Mouse (Mus musculus) E14TG2a.4 (cell line): Measurements from ENCODE around the gene Rbm47.

Experiments used
- H3K27me3 ChIP-seq: 2 replicates; pipeline ENCODE4 v1.6.1; 2014; ENCODE audit warnings: low read length, control low read depth; ENCODE audit not compliant: insufficient read depth
- H3K36me3 ChIP-seq: 2 replicates; pipeline ENCODE4 v1.6.1; 2014; ENCODE audit warnings: low read length, control low read depth; ENCODE audit not compliant: insufficient read depth
- H3K4me1 ChIP-seq: replicated peaks from 2 replicates; pipeline ENCODE4 v1.6.1; 2014; ENCODE audit warnings: low read depth, low read length, control low read depth
- H3K4me3 ChIP-seq: replicated peaks from 2 replicates; pipeline ENCODE4 v1.5.1; 2014; ENCODE audit warnings: mild to moderate bottlenecking, low read length
- H3K9me3 ChIP-seq: 2 replicates; pipeline ENCODE4 v1.6.1; 2014; ENCODE audit warnings: low read length, control low read depth
- CTCF ChIP-seq: conservative IDR thresholded peaks from 2 replicates; pipeline ENCODE4 v1.5.1; 2014; ENCODE audit warnings: low read length
- NANOG ChIP-seq: IDR thresholded peaks from 2 replicates; pipeline ENCODE4 v1.6.1; 2014; ENCODE audit warnings: borderline replicate concordance, low read length, mixed read lengths
- POU5F1 ChIP-seq: IDR thresholded peaks from 2 replicates; pipeline ENCODE4 v1.6.1; 2014; ENCODE audit warnings: low read length, borderline replicate concordance

Rbm47 gene

GRCm38 (mm10) chr5:66075032-66075488, 97.9 kb downstream of the Rbm47 start:
- H3K36me3 ChIP-seq = no peaks in the 10 kb centered on the region
- H3K4me1 ChIP-seq = peaks cover 65% of the 10 kb centered on the region
- no peaks in the 10 kb centered on the region for H3K9me3 ChIP-seq
- H3K4me3 ChIP-seq = no peak overlapping the region
- TF ChIP-seq POU5F1 = no peak
- no peaks in the 10 kb centered on the region for H3K27me3 ChIP-seq

- no peaks in the 10 kb centered on the region for H3K9me3 ChIP-seq
- H3K36me3 ChIP-seq = no peaks in the 10 kb centered on the region
- TF ChIP-seq NANOG (no peak), POU5F1 (no peak), CTCF (no peak)
- peaks cover 65% of the 10 kb centered on the region for H3K4me1 ChIP-seq
- H3K4me3 ChIP-seq = no peak overlapping the region
- no peaks in the 10 kb centered on the region for H3K27me3 ChIP-seq
Observed at GRCm38 (mm10) chr5:66074235-66074634, 98.7 kb downstream of the Rbm47 start.

- Histone ChIP-seq H3K9me3 (no peaks in the 10 kb centered on the region), H3K4me1 (peaks cover 63% of the 10 kb centered on the region), H3K4me3 (no peak overlapping the region), H3K36me3 (no peaks in the 10 kb centered on the region), H3K27me3 (peaks cover under 1% of the 10 kb centered on the region; the same call in 1 of the 2 replicates)
- TF ChIP-seq CTCF = no peak
- no peak for TF ChIP-seq NANOG
- TF ChIP-seq POU5F1 = no peak
Observed at GRCm38 (mm10) chr5:66073604-66074164, 99.2 kb downstream of the Rbm47 start.

- Histone ChIP-seq H3K4me1 (peaks cover 50% of the 10 kb centered on the region), H3K27me3 (peaks cover 4% of the 10 kb centered on the region; the same call in 1 of the 2 replicates), H3K4me3 (no peak overlapping the region), H3K36me3 (no peaks in the 10 kb centered on the region), H3K9me3 (no peaks in the 10 kb centered on the region)
- TF ChIP-seq CTCF = no peak
- TF ChIP-seq NANOG = no peak
- TF ChIP-seq POU5F1 = no peak
Observed at GRCm38 (mm10) chr5:66071722-66072121, 101.2 kb downstream of the Rbm47 start.

GRCm38 (mm10) chr5:66070350-66070749, 102.6 kb downstream of the Rbm47 start:
- Histone ChIP-seq H3K27me3 (peaks cover 4% of the 10 kb centered on the region; the same call in 1 of the 2 replicates), H3K9me3 (no peaks in the 10 kb centered on the region), H3K4me1 (peaks cover 42% of the 10 kb centered on the region), H3K4me3 (peak overlapping the region; percentile 78; the same call in 1 of the 2 replicates), H3K36me3 (no peaks in the 10 kb centered on the region)
- TF ChIP-seq NANOG (no peak), POU5F1 (no peak), CTCF (no peak)

- H3K4me1 ChIP-seq = peaks cover 36% of the 10 kb centered on the region
- H3K36me3 ChIP-seq = no peaks in the 10 kb centered on the region
- H3K4me3 ChIP-seq = peak overlapping the region; percentile 78
- no peaks in the 10 kb centered on the region for H3K9me3 ChIP-seq
- TF ChIP-seq NANOG (no peak), POU5F1 (no peak), CTCF (no peak)
- peaks cover 4% of the 10 kb centered on the region; the same call in 1 of the 2 replicates for H3K27me3 ChIP-seq
Observed at GRCm38 (mm10) chr5:66069470-66070144, 103.3 kb downstream of the Rbm47 start.

GRCm38 (mm10) chr5:66069133-66069469, 103.8 kb downstream of the Rbm47 start:
- peaks cover 4% of the 10 kb centered on the region; the same call in 1 of the 2 replicates for H3K27me3 ChIP-seq
- no peak for TF ChIP-seq POU5F1
- no peak for TF ChIP-seq CTCF
- TF ChIP-seq NANOG = no peak
- peaks cover 33% of the 10 kb centered on the region for H3K4me1 ChIP-seq
- H3K9me3 ChIP-seq = no peaks in the 10 kb centered on the region
- peak overlapping the region; percentile 78 for H3K4me3 ChIP-seq
- no peaks in the 10 kb centered on the region for H3K36me3 ChIP-seq

- no peaks in the 10 kb centered on the region for H3K36me3 ChIP-seq
- peaks cover 29% of the 10 kb centered on the region for H3K4me1 ChIP-seq
- H3K27me3 ChIP-seq = peaks cover 4% of the 10 kb centered on the region; the same call in 1 of the 2 replicates
- TF ChIP-seq POU5F1 = no peak
- TF ChIP-seq NANOG = no peak
- TF ChIP-seq CTCF = no peak
- H3K9me3 ChIP-seq = no peaks in the 10 kb centered on the region
- no peak overlapping the region for H3K4me3 ChIP-seq
Observed at GRCm38 (mm10) chr5:66068068-66068920, 104.6 kb downstream of the Rbm47 start.
